Mouse (Mus musculus) midbrain, embryonic 12.5 days (tissue): ENCODE results near the gene Fbxo22. TPM values are rescaled to one million over a fixed set of nuclear protein-coding genes. Genes with fewer than 3 reads are reported as not detected.

ENCODE experiments used
- ATAC-seq: fragments of 200-750 bp; cut with Nextera tagmentation; 2 replicates; pipeline ENCODE4 v1.8.0; 2017; ENCODE audit warnings: low read depth, moderate TSS enrichment, moderate library complexity; ENCODE audit not compliant: low FRiP score
- H3K27ac ChIP-seq: fragments of 300-500 bp; sonication (generic); replicated peaks from 2 replicates; pipeline ENCODE4 v1.5.1; 2016; ENCODE audit warnings: mild to moderate bottlenecking
- H3K27me3 ChIP-seq: fragments of 300-500 bp; sonication (generic); 2 replicates; pipeline ENCODE4 v1.6.1; 2016; ENCODE audit warnings: mild to moderate bottlenecking
- H3K36me3 ChIP-seq: fragments of 300-500 bp; sonication (generic); 2 replicates; pipeline ENCODE4 v1.6.1; 2016
- H3K4me1 ChIP-seq: fragments of 300-500 bp; sonication (generic); 2 replicates; pipeline ENCODE4 v1.6.1; 2016
- H3K4me2 ChIP-seq: fragments of 300-500 bp; sonication (generic); replicated peaks from 2 replicates; pipeline ENCODE4 v1.6.1; 2016; ENCODE audit warnings: mild to moderate bottlenecking, moderate library complexity
- H3K4me3 ChIP-seq: fragments of 300-500 bp; sonication (generic); 2 replicates; pipeline ENCODE4 v1.5.1; 2016; ENCODE audit warnings: mild to moderate bottlenecking
- H3K9ac ChIP-seq: fragments of 300-500 bp; sonication (generic); replicated peaks from 2 replicates; pipeline ENCODE4 v1.6.1; 2016; ENCODE audit warnings: mild to moderate bottlenecking, moderate library complexity
- H3K9me3 ChIP-seq: fragments of 300-500 bp; sonication (generic); 2 replicates; pipeline ENCODE4 v1.6.1; 2016; ENCODE audit warnings: mild to moderate bottlenecking
- WGBS: fragments of 180-500 bp; shearing (Covaris S2); methylation state at CpG from one replicate; pipeline ENCODE4 v1.1.7; 2016; 5-methylcytosine and 5-hydroxymethylcytosine counted together
- polyA plus RNA-seq: library from polyadenylated mRNA; unstranded; fragments of >200 nt; fragmentation: Nextera tagmentation; extraction: Ambion mirVana; gene quantifications from 2 replicates; pipeline ENCODE4 v1.2.1, GENCODE M21; 2016

Fbxo22 gene
- polyA plus RNA-seq, 1 experiment from 2014 or later = 90.2 TPM

- Histone ChIP-seq H3K9me3 (no peaks in the 10 kb centered on the region), H3K4me3 (no peak overlapping the region), H3K27ac (no peak overlapping the region), H3K9ac (no peak overlapping the region), H3K36me3 (no peaks in the 10 kb centered on the region), H3K27me3 (no peaks in the 10 kb centered on the region), H3K4me2 (no peak overlapping the region), H3K4me1 (no peaks in the 10 kb centered on the region)
- ATAC-seq = no peak
- 87% methylated on average over 2 of the region's 2 CpGs for WGBS
Measured at GRCm38 (mm10) chr9:55257105-55257504, 48.4 kb downstream of the Fbxo22 start.

GRCm38 (mm10) chr9:55259741-55260140 lies 51.0 kb downstream of the Fbxo22 start:
- WGBS = 87% methylated on average over 6 of the region's 6 CpGs
- H3K4me3 ChIP-seq = no peak overlapping the region
- no peak for ATAC-seq

GRCm38 (mm10) chr9:55264356-55265302 lies 55.9 kb downstream of the Fbxo22 start:
- WGBS = 81% methylated on average over 8 of the region's 8 CpGs
- Histone ChIP-seq H3K9ac (no peak overlapping the region), H3K4me2 (no peak overlapping the region), H3K27ac (no peak overlapping the region), H3K4me3 (no peak overlapping the region), H3K36me3 (no peaks in the 10 kb centered on the region), H3K9me3 (no peaks in the 10 kb centered on the region), H3K4me1 (no peaks in the 10 kb centered on the region), H3K27me3 (no peaks in the 10 kb centered on the region)
- no peak for ATAC-seq

More at GRCm38 (mm10) chr9:55259741-55260140, 51.0 kb downstream of the Fbxo22 start:
- no peak overlapping the region for H3K27ac ChIP-seq
- H3K4me2 ChIP-seq = no peak overlapping the region
- H3K4me1 ChIP-seq = no peaks in the 10 kb centered on the region
- H3K27me3 ChIP-seq = no peaks in the 10 kb centered on the region
- H3K9ac ChIP-seq = no peak overlapping the region
- H3K9me3 ChIP-seq = no peaks in the 10 kb centered on the region
- no peaks in the 10 kb centered on the region for H3K36me3 ChIP-seq

GRCm38 (mm10) chr9:55271960-55272560 lies 63.3 kb downstream of the Fbxo22 start:
- no peaks in the 10 kb centered on the region for H3K27me3 ChIP-seq
- H3K36me3 ChIP-seq = no peaks in the 10 kb centered on the region
- H3K4me1 ChIP-seq = no peaks in the 10 kb centered on the region
- no peak overlapping the region for H3K27ac ChIP-seq
- H3K9me3 ChIP-seq = no peaks in the 10 kb centered on the region
- H3K4me3 ChIP-seq = no peak overlapping the region
- no peak for ATAC-seq
- 63% methylated on average over 5 of the region's 5 CpGs for WGBS
- H3K9ac ChIP-seq = no peak overlapping the region
- H3K4me2 ChIP-seq = no peak overlapping the region

- ATAC-seq = no peak
- no peaks in the 10 kb centered on the region for H3K36me3 ChIP-seq
- H3K9me3 ChIP-seq = no peaks in the 10 kb centered on the region
- H3K9ac ChIP-seq = no peak overlapping the region
- H3K27ac ChIP-seq = no peak overlapping the region
- no peaks in the 10 kb centered on the region for H3K4me1 ChIP-seq
- WGBS = 42% methylated on average over 4 of the region's 4 CpGs
- H3K4me3 ChIP-seq = no peak overlapping the region
- H3K27me3 ChIP-seq = no peaks in the 10 kb centered on the region
- no peak overlapping the region for H3K4me2 ChIP-seq
Measured at GRCm38 (mm10) chr9:55273906-55274305, 65.2 kb downstream of the Fbxo22 start.

Other genes with a start within 250 kb of the Fbxo22 start
- gene Chrna5, start 228.0 kb upstream of the Fbxo22 start, polyA plus RNA-seq = 5.5 and 5.6 TPM in 2 replicates
- 9.0 and 9.8 TPM in 2 replicates for gene Chrna3, start 182.4 kb upstream of the Fbxo22 start, polyA plus RNA-seq
- gene Chrnb4, start 160.1 kb upstream of the Fbxo22 start, polyA plus RNA-seq = 1.1 and 1.3 TPM in 2 replicates
- gene Ube2q2, start 60.1 kb upstream of the Fbxo22 start, polyA plus RNA-seq = 47.0 and 48.6 TPM in 2 replicates
- 1.4 and 1.7 TPM in 2 replicates for gene Nrg4, start 117.9 kb downstream of the Fbxo22 start, polyA plus RNA-seq
- 1.1 and 1.6 TPM in 2 replicates for gene Tmem266, start 118.0 kb downstream of the Fbxo22 start, polyA plus RNA-seq